ENCODE assay signal across 8 mouse cellular contexts in the genomic region with DNA sequence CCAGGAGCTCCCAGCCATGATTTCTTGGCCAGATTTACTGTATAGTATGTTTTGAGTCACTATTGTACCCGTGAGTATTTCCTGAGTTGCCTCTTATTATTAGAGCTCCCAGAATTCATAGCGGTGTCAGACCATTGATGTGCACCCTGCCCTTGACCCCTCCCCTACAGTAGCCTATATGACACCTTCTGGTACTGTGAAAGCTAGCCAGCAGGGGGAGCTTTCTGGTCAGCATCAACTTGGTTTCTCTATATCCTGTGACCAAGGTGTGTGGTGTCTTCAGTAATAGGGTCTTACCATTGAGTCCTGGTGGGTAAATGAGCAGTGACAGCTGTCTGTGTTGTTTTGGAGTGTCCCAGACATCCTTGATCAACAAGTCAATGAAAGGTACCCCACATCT. TPM values are rescaled to one million over a fixed set of nuclear protein-coding genes. Genes with fewer than 3 reads are reported as not detected.
DNase-seq lines count a peak whose midpoint lies in the region; ATAC-seq and TF ChIP-seq lines count a peak whose summit lies in the region.
"Had no signal": no experiment of that assay in that cellular context is flagged by ENCODE, and none has a peak within 500 bp of the region (broad histone marks: within the 10 kb centered on the region; RNA-seq: fewer than 3 reads in every experiment).

No protein-coding gene starts in this region.

- H3K27me3 ChIP-seq in midbrain, embryonic 14.5 days (ENCODE audit: control insufficient read depth, insufficient read depth, low read length), result no peaks in the 10 kb centered on the region
- no peaks in the 10 kb centered on the region for H3K27me3 ChIP-seq in midbrain, embryonic 15.5 days (replicated peaks)
- H3K27me3 ChIP-seq in limb, embryonic 10.5 days (ENCODE audit: low read depth, poor library complexity, severe bottlenecking), result no peaks in the 10 kb centered on the region

- H3K9me3 ChIP-seq in midbrain, embryonic 14.5 days (ENCODE audit: control insufficient read depth, low read length), result no peaks in the 10 kb centered on the region
- H3K9me3 ChIP-seq in midbrain, embryonic 15.5 days, result no peaks in the 10 kb centered on the region
- H3K9me3 ChIP-seq in limb, embryonic 10.5 days (replicated peaks), result no peaks in the 10 kb centered on the region
- H3K9me3 ChIP-seq: megakaryocyte, embryonic 14.5 days had no signal

- H3K4me3 ChIP-seq in midbrain, embryonic 14.5 days (replicated peaks; ENCODE audit: low read depth, low read length), result no peak overlapping the region
- H3K4me3 ChIP-seq in midbrain, embryonic 15.5 days, result no peak overlapping the region
- H3K4me3 ChIP-seq in bone marrow macrophage, adult 2 months (ENCODE audit: insufficient read depth, low read length), result no peak overlapping the region
- H3K4me3 ChIP-seq in limb, embryonic 10.5 days, result no peak overlapping the region
- H3K4me3 ChIP-seq: megakaryocyte, embryonic 14.5 days had no signal

- peak; percentile 64 for DNase-seq in midbrain, embryonic 14.5 days
- peak; percentile 32 for DNase-seq in Muller cell, postnatal 12 days (ENCODE audit: inconsistent ontology term)
- peak; percentile 53 for DNase-seq in forelimb bud, embryonic 11.5 days (ENCODE audit: low read depth, low spot score)
- peak; percentile 72 for DNase-seq in limb, embryonic 10.5 days (ENCODE audit: low spot score)
- peak; percentile 14 for DNase-seq in retina, postnatal 7 days (ENCODE audit: low read depth, low spot score)

- no peaks in the 10 kb centered on the region for H3K36me3 ChIP-seq in midbrain, embryonic 14.5 days (ENCODE audit: control insufficient read depth, insufficient read depth, low read length)
- H3K36me3 ChIP-seq in midbrain, embryonic 15.5 days (replicated peaks), result no peaks in the 10 kb centered on the region
- H3K36me3 ChIP-seq in limb, embryonic 10.5 days, result no peaks in the 10 kb centered on the region

- no peak overlapping the region for H3K27ac ChIP-seq in midbrain, embryonic 14.5 days (replicated peaks; ENCODE audit: low read depth, low read length)
- H3K27ac ChIP-seq in midbrain, embryonic 15.5 days, result no peak overlapping the region
- no peak overlapping the region for H3K27ac ChIP-seq in bone marrow macrophage, adult 2 months (ENCODE audit: insufficient read depth, low read depth, low read length)
- H3K27ac ChIP-seq in limb, embryonic 10.5 days, result no peak overlapping the region

- H3K9ac ChIP-seq in midbrain, embryonic 14.5 days (replicated peaks; ENCODE audit: low read length), result no peak overlapping the region
- H3K9ac ChIP-seq in midbrain, embryonic 15.5 days, result no peak overlapping the region

- no peak overlapping the region for H3K4me2 ChIP-seq in midbrain, embryonic 14.5 days (ENCODE audit: low read length)
- H3K4me2 ChIP-seq in midbrain, embryonic 15.5 days, result no peak overlapping the region

- H3K4me1 ChIP-seq in midbrain, embryonic 14.5 days (ENCODE audit: control insufficient read depth, insufficient read depth, low read length), result no peaks in the 10 kb centered on the region
- no peaks in the 10 kb centered on the region for H3K4me1 ChIP-seq in midbrain, embryonic 15.5 days
- H3K4me1 ChIP-seq in bone marrow macrophage, adult 2 months (ENCODE audit: control insufficient read depth, insufficient read depth, low read length), result no peaks in the 10 kb centered on the region
- peaks cover 17% of the 10 kb centered on the region for H3K4me1 ChIP-seq in limb, embryonic 10.5 days
- H3K4me1 ChIP-seq: megakaryocyte, embryonic 14.5 days had no signal

- 17% methylated on average over 2 of the region's 2 CpGs for WGBS in midbrain, embryonic 14.5 days
- 25% methylated on average over 2 of the region's 2 CpGs for WGBS in midbrain, embryonic 15.5 days
- 21% methylated on average over 2 of the region's 2 CpGs for WGBS in limb, embryonic 10.5 days

- no peak for TF ChIP-seq POLR2A in bone marrow macrophage, adult 2 months (IDR thresholded peaks at IDR 0.05; ENCODE audit: borderline replicate concordance, low read depth, low read length)

- 0 out of 2 replicates have a peak, but pooled peaks have one; percentile 12 for TF ChIP-seq CTCF in bone marrow macrophage, adult 2 months (IDR thresholded peaks at IDR 0.05; ENCODE audit: low read depth, low read length)

- ATAC-seq in midbrain, embryonic 14.5 days (ENCODE audit: low FRiP score, low TSS enrichment), result no peak; the same call in 1 of the 2 replicates
- ATAC-seq in midbrain, embryonic 15.5 days (replicated peaks), result no peak

RNA-seq across cellular contexts. Expression of gene Smim23, which starts 18.4 kb away (rescaled TPM):
- polyA plus RNA-seq in midbrain, embryonic 14.5 days (2014; fragmentation: Nextera tagmentation; extraction: Ambion mirVana), result not detected in 2 replicates
- polyA plus RNA-seq in midbrain, embryonic 15.5 days (2015; fragmentation: Nextera tagmentation; extraction: Ambion mirVana), result not detected in 2 replicates
- not detected in 2 replicates for polyA plus RNA-seq in bone marrow macrophage, adult 2 months (2012; ENCODE audit: insufficient read depth, insufficient read length, missing spikeins)
- not detected in 2 replicates for polyA plus RNA-seq in limb, embryonic 10.5 days (2016; fragmentation: Nextera tagmentation; extraction: Ambion mirVana)

Comparison
In these comparisons a context has a peak if more than half of its experiments do, and no peak if none do; other contexts are left out.
1. DNase-seq: peak in every context shown above with its lines; median percentile 72 in limb, embryonic 10.5 days; 64 in midbrain, embryonic 14.5 days; 53 in forelimb bud, embryonic 11.5 days; 32 in Muller cell, postnatal 12 days; 14 in retina, postnatal 7 days.